Mouse (Mus musculus) G1E-ER4 (cell line): ENCODE results near the gene Zmat3. TPM values are rescaled to one million over a fixed set of nuclear protein-coding genes. Genes with fewer than 3 reads are reported as not detected.

Source experiments
- GATA1 ChIP-seq: IDR thresholded peaks from one replicate; pipeline ENCODE4 v1.8.0; 2012; ENCODE audit warnings: low read length, inconsistent platforms
- polyA plus RNA-seq: library from polyadenylated mRNA; stranded (reverse); fragments of >175 nt; gene quantifications from 2 replicates; pipeline ENCODE4 v1.2.3, GENCODE M21; 2012

Gene Zmat3
- polyA plus RNA-seq, 1 experiment: 5.3 TPM

DNA sequence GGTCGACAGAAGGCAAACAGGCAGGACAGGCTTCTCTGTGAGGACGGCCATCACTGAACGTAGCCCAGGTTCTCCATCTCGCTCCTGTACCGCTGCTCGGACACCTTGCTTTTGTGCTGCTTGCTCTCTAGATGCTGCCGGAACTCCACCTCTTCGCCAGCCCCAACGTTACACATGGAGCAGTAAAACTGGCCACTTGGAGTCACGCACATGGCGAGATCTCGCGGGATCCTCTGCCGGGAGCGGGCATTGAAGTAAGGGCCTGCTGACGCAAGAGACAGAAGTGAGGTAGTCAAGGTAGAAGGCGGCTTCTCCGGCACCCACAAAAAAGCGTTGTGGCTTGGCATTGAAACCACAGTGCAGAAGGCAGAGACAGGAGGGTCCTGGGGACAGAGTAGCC lies 24.4 kb downstream of the Zmat3 start:
- no peak for TF ChIP-seq GATA1

DNA sequence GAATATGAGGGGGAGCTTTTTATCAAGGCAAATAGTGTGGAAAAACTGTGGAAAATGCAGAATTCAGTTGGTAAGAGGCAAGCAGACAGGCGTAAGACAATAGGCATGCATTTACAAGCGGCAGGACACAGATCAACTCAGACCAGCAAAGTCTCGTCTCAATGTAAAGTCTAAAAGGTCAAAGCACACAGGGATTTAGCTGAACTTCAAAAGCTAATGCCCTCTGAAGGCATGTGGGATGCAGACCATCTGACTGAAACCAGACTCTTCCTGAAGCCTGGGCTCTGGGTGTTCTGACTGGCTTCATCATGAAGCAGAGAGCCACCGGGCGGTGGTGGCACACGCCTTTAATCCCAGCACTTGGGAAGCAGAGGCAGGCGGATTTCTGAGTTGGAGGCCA lies 27.6 kb downstream of the Zmat3 start:
- TF ChIP-seq GATA1: no peak

DNA sequence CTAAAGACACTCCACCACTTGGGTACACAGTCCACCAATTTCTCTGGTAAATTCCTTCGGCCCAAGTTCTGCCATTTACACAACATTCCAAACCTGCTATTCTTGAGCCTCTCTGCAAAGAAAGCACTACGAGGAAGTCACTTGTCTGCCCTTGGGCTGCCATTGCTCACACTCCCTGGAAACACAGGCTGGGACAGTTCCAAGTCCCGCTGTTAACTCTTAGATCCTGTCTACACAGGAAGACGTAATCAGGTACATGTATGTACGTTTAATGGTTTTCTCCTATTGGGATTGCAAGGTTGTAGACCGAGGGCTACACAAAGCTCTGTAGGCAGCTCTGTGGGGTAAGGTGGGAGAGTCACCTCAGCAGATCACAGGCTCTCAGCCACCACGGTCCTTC lies 28.0 kb downstream of the Zmat3 start:
- no peak for TF ChIP-seq GATA1

DNA sequence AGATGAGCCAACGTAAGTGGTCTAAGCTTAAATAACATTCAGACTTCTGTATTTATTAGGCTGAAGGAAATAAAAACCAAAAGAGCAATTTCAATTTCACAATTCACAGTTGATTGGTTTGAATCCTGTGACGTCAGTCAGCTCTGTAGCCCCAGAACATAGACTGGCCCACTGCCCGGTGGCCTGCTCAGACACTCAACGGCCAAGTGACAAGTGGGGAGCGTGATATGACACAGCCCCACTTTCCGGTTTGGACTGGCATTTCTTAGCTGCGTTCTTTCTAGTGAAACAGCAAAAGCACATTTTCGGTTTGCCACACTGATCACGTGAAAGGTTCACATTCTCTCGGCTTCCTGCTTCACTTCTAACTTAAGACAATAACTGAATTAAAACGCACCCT lies 30.9 kb downstream of the Zmat3 start:
- TF ChIP-seq GATA1: no peak

DNA sequence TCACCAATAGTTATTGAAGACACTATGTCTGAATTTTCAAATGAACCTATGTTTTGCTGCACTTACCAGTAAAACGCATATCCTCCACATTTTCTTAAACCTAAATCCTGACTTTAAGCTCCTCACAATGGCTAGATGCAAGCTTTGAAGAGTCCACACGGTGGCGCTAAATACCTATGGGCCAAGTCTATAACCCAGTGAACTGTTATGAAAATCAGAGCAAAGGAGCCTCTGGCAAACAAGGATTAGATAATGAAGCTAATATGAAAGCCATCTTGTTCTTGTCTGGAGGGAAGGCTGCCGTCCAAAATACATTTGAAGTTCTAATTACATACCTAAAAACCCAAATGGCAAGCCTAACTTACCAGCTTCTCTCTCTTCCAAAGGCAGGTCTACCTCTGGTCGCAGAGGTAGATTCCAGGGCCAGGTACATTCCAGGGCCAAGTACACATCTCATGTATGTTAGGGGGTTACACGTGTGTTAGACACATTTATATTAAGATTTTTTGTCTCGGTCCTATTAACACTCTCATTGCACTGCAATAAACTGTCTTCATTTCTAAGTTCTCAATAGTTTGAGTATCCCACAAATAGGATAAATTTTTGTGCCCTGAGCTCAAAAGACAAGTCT lies 32.2 kb downstream of the Zmat3 start:
- TF ChIP-seq GATA1: no peak

DNA sequence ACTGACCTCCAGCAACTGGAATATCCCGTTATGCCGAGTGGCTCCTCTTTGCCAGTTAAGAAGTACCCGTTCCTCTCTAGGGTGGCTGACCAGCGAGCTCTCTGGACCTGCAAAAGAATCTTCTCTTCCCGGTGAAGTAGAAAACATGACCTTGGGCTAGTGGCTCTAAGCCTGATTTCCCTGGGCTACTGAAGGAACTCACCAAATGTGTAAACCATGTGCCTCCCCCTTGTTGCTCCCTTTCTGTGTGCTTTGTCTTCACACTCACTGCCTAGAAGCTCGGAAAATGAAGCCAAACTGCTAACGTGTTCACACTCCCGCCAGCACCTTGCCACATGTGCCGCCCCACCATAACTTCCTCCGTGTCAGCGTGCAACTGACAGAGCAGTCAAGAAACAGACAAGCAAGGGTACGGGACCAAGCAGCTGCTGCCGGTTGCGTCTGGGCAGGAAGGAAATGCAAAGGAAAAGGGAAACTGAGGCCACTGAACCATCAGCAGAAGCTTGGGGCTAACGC lies 47.9 kb downstream of the Zmat3 start:
- TF ChIP-seq GATA1: no peak

DNA sequence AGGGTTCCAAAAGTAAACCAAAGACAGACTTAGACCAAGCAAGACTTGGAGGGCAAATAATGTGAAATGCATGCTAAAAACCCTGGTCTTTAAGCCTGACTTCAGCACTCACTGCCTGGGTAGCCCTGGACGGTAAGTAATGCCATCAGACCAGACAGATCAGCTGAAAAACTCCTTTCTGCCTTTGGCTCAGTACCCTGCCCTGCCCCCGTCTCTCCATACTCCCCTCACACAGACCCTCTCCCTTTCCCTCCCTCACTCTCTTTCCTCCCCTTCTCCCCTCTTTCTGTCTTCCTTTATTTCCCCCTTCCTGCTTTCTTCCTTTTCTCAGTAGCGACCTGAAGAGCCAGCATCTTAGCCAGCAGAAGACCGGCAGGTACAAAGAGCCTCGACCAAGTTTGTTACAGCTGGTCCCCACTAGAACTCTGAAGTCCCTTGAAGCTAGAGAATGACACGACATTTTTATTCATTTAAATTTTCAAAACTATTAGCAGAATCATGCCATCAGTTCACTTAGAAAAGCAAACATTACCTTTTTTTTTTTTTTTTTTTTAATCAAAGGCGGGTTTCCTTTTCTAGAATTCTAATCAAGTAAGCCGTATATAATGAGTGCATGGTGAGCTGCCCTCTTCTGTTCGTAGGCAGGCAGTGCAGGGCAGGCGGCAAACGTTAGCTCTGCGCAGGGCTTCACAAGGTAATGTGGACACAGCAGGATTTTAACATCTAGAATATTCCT lies 48.5 kb downstream of the Zmat3 start:
- TF ChIP-seq GATA1: no peak

DNA sequence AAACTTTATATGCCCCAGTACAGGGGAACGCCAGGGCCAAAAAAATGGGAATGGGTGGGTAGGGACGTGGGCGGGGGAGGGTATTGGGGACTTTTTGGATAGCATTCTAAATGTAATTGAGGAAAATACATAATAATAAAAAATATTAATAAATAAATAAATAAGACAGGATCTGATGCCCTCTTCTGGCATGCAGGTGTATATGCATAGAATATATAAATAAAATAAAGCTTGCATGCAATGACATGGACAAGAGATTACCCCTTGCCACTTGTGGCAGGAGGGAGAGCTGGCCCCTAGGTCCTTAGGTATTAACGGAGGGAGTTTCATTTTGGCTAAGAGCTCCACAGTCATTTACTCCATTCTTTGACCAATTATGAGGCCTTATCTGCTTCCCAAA lies 51.1 kb downstream of the Zmat3 start:
- no peak for TF ChIP-seq GATA1

DNA sequence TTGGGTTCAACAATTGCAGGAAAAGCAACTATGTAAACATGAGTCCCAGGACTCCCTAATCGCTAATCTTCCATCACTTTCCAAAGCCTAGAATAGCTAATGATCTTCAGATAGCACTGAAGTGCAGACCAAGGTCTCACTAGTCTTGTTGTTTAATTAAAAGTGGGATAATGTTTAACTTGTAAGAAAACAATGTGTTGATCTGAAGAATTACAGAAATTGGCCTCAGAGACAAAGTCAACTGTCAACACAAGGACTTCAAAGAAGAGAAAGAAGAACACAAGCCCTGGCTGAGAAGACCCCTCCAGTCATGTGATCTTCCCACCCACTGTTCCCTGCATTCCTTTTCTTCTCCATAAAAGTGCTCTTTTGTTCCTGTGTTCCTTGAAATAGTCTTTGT lies 61.6 kb downstream of the Zmat3 start:
- no peak for TF ChIP-seq GATA1

DNA sequence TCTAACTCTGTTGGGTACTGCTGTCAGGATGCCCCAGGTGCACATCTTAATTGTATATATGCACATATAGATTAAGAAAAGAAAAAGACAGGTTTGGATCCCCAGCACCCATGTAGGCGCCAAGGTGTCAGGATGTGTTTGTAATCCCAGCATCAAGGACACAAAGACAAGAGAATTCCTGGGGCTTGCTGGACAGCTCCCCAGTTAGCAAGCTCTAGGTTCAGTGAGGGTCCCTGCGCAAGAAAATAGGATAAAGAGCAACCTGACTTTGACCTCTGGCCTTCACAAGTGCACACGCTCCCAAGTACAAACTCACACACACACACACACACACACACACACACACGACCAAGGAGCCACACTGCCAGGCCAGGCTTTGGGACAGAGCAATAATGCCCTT lies 73.8 kb downstream of the Zmat3 start:
- TF ChIP-seq GATA1: no peak

Other genes starting within 250 kb of the Zmat3 start
- 1.2 and 1.6 TPM in 2 replicates for gene Pik3ca, start 31.7 kb upstream of the Zmat3 start, polyA plus RNA-seq
- not detected in 2 replicates for gene Kcnmb3, start 126.2 kb upstream of the Zmat3 start, polyA plus RNA-seq
- gene Zfp639, start 144.2 kb upstream of the Zmat3 start, polyA plus RNA-seq: 5.3 and 8.4 TPM in 2 replicates
- 10.0 and 15.3 TPM in 2 replicates for gene Mfn1, start 163.5 kb upstream of the Zmat3 start, polyA plus RNA-seq